In the genomic region with DNA sequence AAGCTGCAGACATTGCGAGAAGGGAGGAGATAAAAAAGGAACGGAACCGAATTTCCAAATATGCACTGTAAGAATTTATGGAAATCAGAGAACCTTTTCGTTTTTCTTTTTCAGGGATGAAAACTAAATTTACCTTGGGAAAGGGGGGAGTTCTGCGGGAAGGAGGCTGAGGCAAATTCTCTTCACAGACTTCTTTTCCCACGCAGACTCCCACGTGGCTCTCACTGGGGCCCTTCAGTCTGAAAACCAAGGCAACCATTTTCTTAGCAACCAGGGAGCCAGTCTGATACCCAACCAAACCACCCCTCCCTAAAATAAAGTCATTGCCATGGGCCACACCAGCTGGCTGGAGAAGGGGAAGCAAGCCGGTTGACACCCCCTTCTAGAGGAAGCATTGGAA, we compare ENCODE assay signal across 23 mouse cellular contexts. TPM values are rescaled to one million over a fixed set of nuclear protein-coding genes. Genes with fewer than 3 reads are reported as not detected.
DNase-seq lines count a peak whose midpoint lies in the region; TF ChIP-seq lines count a peak whose summit lies in the region.
"Had no signal": no experiment of that assay in that cellular context is flagged by ENCODE, and none has a peak within 500 bp of the region (broad histone marks: within the 10 kb centered on the region; RNA-seq: fewer than 3 reads in every experiment).

No protein-coding gene starts in this region.

- no peak overlapping the region for H3K4me3 ChIP-seq in left cerebral cortex, adult 2 months

- intact Hi-C loops in left cerebral cortex, adult 2 months (cut with DNase I): loop anchor here (1.0 to 5.0 kb wide), 4 partner anchors 21 to 173 kb away; no protein-coding TSS in a partner anchor

- H3K27ac ChIP-seq in left cerebral cortex, adult 2 months: peak overlapping the region; percentile 80
- H3K27ac ChIP-seq: embryonic facial prominence, embryonic 13.5 days; gastrocnemius, adult 2 months; hindbrain, postnatal 0 days; kidney, embryonic 15.5 days; limb, embryonic 10.5 days; stomach, embryonic 15.5 days had no signal

- TF ChIP-seq CTCF in left cerebral cortex, adult 2 months (IDR thresholded peaks at IDR 0.05): no peak

- peak; percentile 87 for DNase-seq in right cerebral cortex, adult 18-20 months
- no peak for DNase-seq in right cerebral cortex, postnatal 4 days
- peak; percentile 73 to 74 for DNase-seq in left cerebral cortex, adult 2 months (ENCODE audit: extremely low spot score in 1 of 2, low spot score in 2 of 2)
- DNase-seq in right cerebral cortex, postnatal 10 days (ENCODE audit: low spot score in 2 of 2): peak; percentile 81 to 86
- DNase-seq in adrenal gland, adult 8-10 months: no peak
- no peak for DNase-seq in urinary bladder, adult 18-20 months (ENCODE audit: low spot score in 2 of 2)
- no peak for DNase-seq in cerebellum, adult 8-10 months
- DNase-seq: cerebellum, postnatal 10 days; gastrocnemius, adult 2 months; heart, postnatal 10 days; kidney, postnatal 4 days; lung, adult 18-20 months; lung, postnatal 14 days; retina, postnatal 1 day had no signal

RNA-seq across cellular contexts. Expression of gene Gm47841, which starts 41.5 kb away (rescaled TPM):
- not detected for total RNA-seq in left cerebral cortex, adult 2 months (2021)
- total RNA-seq in adrenal gland, adult 8-10 months (2022): under 1 TPM in 1 of 4 experiments, not detected in 3; 0.38 TPM
- total RNA-seq: adrenal gland, adult 18-20 months; gastrocnemius, adult 2 months; hindbrain, postnatal 0 days; liver, adult 2 months; megakaryocyte-erythroid progenitor cell, adult 5-6 weeks; midbrain, postnatal 0 days had no signal

Comparison
In these comparisons a context has a peak if more than half of its experiments do, and no peak if none do; other contexts are left out.
1. DNase-seq: peak in right cerebral cortex, adult 18-20 months (single experiment), left cerebral cortex, adult 2 months (2 of 2) and right cerebral cortex, postnatal 10 days (2 of 2); none in right cerebral cortex, postnatal 4 days (single experiment), adrenal gland, adult 8-10 months (single experiment), urinary bladder, adult 18-20 months (0 of 2) and cerebellum, adult 8-10 months (single experiment).